Mouse (Mus musculus) granulocyte monocyte progenitor cell, adult 5-6 weeks (primary cell): ENCODE measurements around the gene Rab11fip5. TPM values are rescaled to one million over a fixed set of nuclear protein-coding genes. Genes with fewer than 3 reads are reported as not detected.

Experiments
- total RNA-seq, 2 experiments: library from RNA; stranded (forward) in 1 of 2; stranded (reverse) in 1 of 2; fragments of 200-712, 200-1000 nt in 1 of 2; fragments of >200 nt in 1 of 2; fragmentation: Nextera tagmentation in 1 of 2; gene quantifications; 2 replicates each; pipeline ENCODE4 v1.2.3; 2014 to 2017

Gene Rab11fip5
- total RNA-seq, 2 experiments from 2014 or later = 3.6 to 5.4 TPM

Other genes with a start within 250 kb of the Rab11fip5 start
- gene Spr, start 236.9 kb downstream of the Rab11fip5 start, total RNA-seq (2014; fragmentation: Nextera tagmentation) = 23.9 and 29.4 TPM in 2 replicates
- gene Spr, start 236.9 kb downstream of the Rab11fip5 start, total RNA-seq (2017) = 17.5 and 17.7 TPM in 2 replicates
- gene Emx1, start 187.2 kb downstream of the Rab11fip5 start, total RNA-seq (2014; fragmentation: Nextera tagmentation) = not detected in 2 replicates
- gene Emx1, start 187.2 kb downstream of the Rab11fip5 start, total RNA-seq (2017) = not detected in 2 replicates
- 0.92 and 2.1 TPM in 2 replicates for gene Sfxn5, start 41.2 kb downstream of the Rab11fip5 start, total RNA-seq (2014; fragmentation: Nextera tagmentation)
- gene Sfxn5, start 41.2 kb downstream of the Rab11fip5 start, total RNA-seq (2017) = 0.93 and 2.0 TPM in 2 replicates
- not detected in 2 replicates for gene Noto, start 49.3 kb upstream of the Rab11fip5 start, total RNA-seq (2014; fragmentation: Nextera tagmentation)
- not detected in 2 replicates for gene Noto, start 49.3 kb upstream of the Rab11fip5 start, total RNA-seq (2017)
- 54.1 and 64.2 TPM in 2 replicates for gene Smyd5, start 57.4 kb upstream of the Rab11fip5 start, total RNA-seq (2014; fragmentation: Nextera tagmentation)
- 50.5 and 56.3 TPM in 2 replicates for gene Smyd5, start 57.4 kb upstream of the Rab11fip5 start, total RNA-seq (2017)
- 218 and 263 TPM in 2 replicates for gene Cct7, start 76.9 kb upstream of the Rab11fip5 start, total RNA-seq (2014; fragmentation: Nextera tagmentation)
- 327 and 340 TPM in 2 replicates for gene Cct7, start 76.9 kb upstream of the Rab11fip5 start, total RNA-seq (2017)
- 26.8 and 31.7 TPM in 2 replicates for gene Pradc1, start 77.3 kb upstream of the Rab11fip5 start, total RNA-seq (2014; fragmentation: Nextera tagmentation)
- gene Pradc1, start 77.3 kb upstream of the Rab11fip5 start, total RNA-seq (2017) = 10.2 and 16.8 TPM in 2 replicates
- not detected in 2 replicates for gene Fbxo41, start 128.4 kb upstream of the Rab11fip5 start, total RNA-seq (2014; fragmentation: Nextera tagmentation)
- not detected in 2 replicates for gene Fbxo41, start 128.4 kb upstream of the Rab11fip5 start, total RNA-seq (2017)
- not detected in 2 replicates for gene Egr4, start 139.0 kb upstream of the Rab11fip5 start, total RNA-seq (2014; fragmentation: Nextera tagmentation)
- not detected in 2 replicates for gene Egr4, start 139.0 kb upstream of the Rab11fip5 start, total RNA-seq (2017)
- gene Alms1, start 212.9 kb upstream of the Rab11fip5 start, total RNA-seq (2014; fragmentation: Nextera tagmentation) = 21.7 and 29.1 TPM in 2 replicates
- gene Alms1, start 212.9 kb upstream of the Rab11fip5 start, total RNA-seq (2017) = 18.4 and 20.2 TPM in 2 replicates